Mouse (Mus musculus): Measurements from ENCODE around the gene Tnip1. TPM values are rescaled to one million over a fixed set of nuclear protein-coding genes. Genes with fewer than 3 reads are reported as not detected.

The Tnip1 gene
- polyA plus RNA-seq, 1 experiment from 2014 or later: 20.3 TPM

Other genes with a start within 250 kb of the Tnip1 start
- 53.2 and 66.5 TPM in 2 replicates for gene Cdc42se2, start 175.2 kb downstream of the Tnip1 start, polyA plus RNA-seq (2015; fragmentation: Nextera tagmentation; extraction: Ambion mirVana)
- 17.5 and 24.7 TPM in 2 replicates for gene Lyrm7, start 102.0 kb downstream of the Tnip1 start, polyA plus RNA-seq (2015; fragmentation: Nextera tagmentation; extraction: Ambion mirVana)
- 497 and 753 TPM in 2 replicates for gene Hint1, start 96.5 kb downstream of the Tnip1 start, polyA plus RNA-seq (2015; fragmentation: Nextera tagmentation; extraction: Ambion mirVana)
- gene Gpx3, start 60.5 kb downstream of the Tnip1 start, polyA plus RNA-seq (2015; fragmentation: Nextera tagmentation; extraction: Ambion mirVana): 751 and 850 TPM in 2 replicates
- 315 and 367 TPM in 2 replicates for gene Anxa6, start 70.5 kb upstream of the Tnip1 start, polyA plus RNA-seq (2015; fragmentation: Nextera tagmentation; extraction: Ambion mirVana)
- 17.6 and 21.4 TPM in 2 replicates for gene Ccdc69, start 115.2 kb upstream of the Tnip1 start, polyA plus RNA-seq (2015; fragmentation: Nextera tagmentation; extraction: Ambion mirVana)
- 33.6 and 40.7 TPM in 2 replicates for gene Gm2a, start 135.2 kb upstream of the Tnip1 start, polyA plus RNA-seq (2015; fragmentation: Nextera tagmentation; extraction: Ambion mirVana)
- not detected in 2 replicates for gene Slc36a3, start 188.8 kb upstream of the Tnip1 start, polyA plus RNA-seq (2015; fragmentation: Nextera tagmentation; extraction: Ambion mirVana)
- 4.1 and 6.2 TPM in 2 replicates for gene Slc36a2, start 222.2 kb upstream of the Tnip1 start, polyA plus RNA-seq (2015; fragmentation: Nextera tagmentation; extraction: Ambion mirVana)
- gene Slc36a1, start 241.4 kb upstream of the Tnip1 start, polyA plus RNA-seq (2015; fragmentation: Nextera tagmentation; extraction: Ambion mirVana): 1.1 and 2.8 TPM in 2 replicates